Mouse (Mus musculus) MEL (cell line): ENCODE results near the gene Ocel1. TPM values are rescaled to one million over a fixed set of nuclear protein-coding genes. Genes with fewer than 3 reads are reported as not detected.

ENCODE experiments used
- DNase-seq: peaks from one replicate; pipeline ENCODE4 v3.0.0; 2011; ENCODE audit warnings: low read depth, low spot score
- H3K27ac ChIP-seq: 2 replicates; pipeline ENCODE4 v1.5.1; 2012; ENCODE audit warnings: low read depth, mild to moderate bottlenecking, control low read depth, low read length, moderate library complexity; ENCODE audit not compliant: control insufficient read depth
- H3K27me3 ChIP-seq, 2 experiments: fragments of 150-350 bp in 1 of 2; sonication (generic) in 1 of 2; 2 replicates each; pipeline ENCODE4 v1.6.1; 2012; ENCODE audit warnings: low read length in 2 of 2, mild to moderate bottlenecking in 2 of 2, improper control_type of control experiment in 1 of 2, moderate library complexity in 1 of 2; ENCODE audit not compliant: insufficient read depth in 2 of 2, control insufficient read depth in 1 of 2
- H3K36me3 ChIP-seq, 2 experiments: 2 replicates each; pipeline ENCODE4 v1.6.1; 2012 to 2014; ENCODE audit warnings: low read length in 2 of 2, improper control_type of control experiment in 1 of 2, inconsistent platforms in 1 of 2, mild to moderate bottlenecking in 1 of 2; ENCODE audit not compliant: insufficient read depth in 2 of 2, control insufficient read depth in 1 of 2
- H3K4me1 ChIP-seq, 2 experiments: fragments of 150-350 bp in 1 of 2; sonication (generic) in 1 of 2; 2 replicates each; pipeline ENCODE4 v1.6.1; 2012; ENCODE audit warnings: low read length in 2 of 2, improper control_type of control experiment in 1 of 2, mild to moderate bottlenecking in 1 of 2; ENCODE audit not compliant: insufficient read depth in 2 of 2, control insufficient read depth in 1 of 2
- H3K4me3 ChIP-seq, 2 experiments: fragments of 150-350 bp in 1 of 2; sonication (generic) in 1 of 2; 2 replicates each; pipeline ENCODE4 v1.5.1; 2012; ENCODE audit warnings: low read depth in 2 of 2, low read length in 2 of 2, mild to moderate bottlenecking in 2 of 2, moderate library complexity in 2 of 2, control low read depth in 1 of 2, improper control_type of control experiment in 1 of 2; ENCODE audit not compliant: control insufficient read depth in 1 of 2, insufficient read depth in 1 of 2
- H3K79me2 ChIP-seq: 2 replicates; pipeline ENCODE4 v1.6.1; 2012; ENCODE audit warnings: mild to moderate bottlenecking, low read length, moderate library complexity; ENCODE audit not compliant: control insufficient read depth, poor library complexity, insufficient read depth
- H3K9ac ChIP-seq: 2 replicates; pipeline ENCODE4 v1.6.1; 2012; ENCODE audit warnings: low read depth, mild to moderate bottlenecking, control low read depth, low read length, moderate library complexity; ENCODE audit not compliant: control insufficient read depth, poor library complexity, severe bottlenecking
- H3K9me3 ChIP-seq: fragments of 150-350 bp; sonication (generic); replicated peaks from 2 replicates; pipeline ENCODE4 v1.6.1; 2012; ENCODE audit warnings: mild to moderate bottlenecking, low read length, improper control_type of control experiment, moderate library complexity; ENCODE audit not compliant: insufficient read depth
- BHLHE40 ChIP-seq: IDR thresholded peaks from 2 replicates; pipeline ENCODE4 v1.6.1; 2012; ENCODE audit warnings: low read depth, mild to moderate bottlenecking, inconsistent platforms, low read length, improper control_type of control experiment, borderline replicate concordance
- CHD1 ChIP-seq: IDR thresholded peaks from 2 replicates; pipeline ENCODE4 v1.6.1; 2012; ENCODE audit warnings: low read depth, mild to moderate bottlenecking, inconsistent platforms, low read length, improper control_type of control experiment
- CHD2 ChIP-seq: IDR thresholded peaks from 2 replicates; pipeline ENCODE4 v1.6.1; 2011; ENCODE audit warnings: low read length, improper control_type of control experiment
- CTCF ChIP-seq, 3 experiments: IDR thresholded peaks in 2 of 3; conservative IDR thresholded peaks in 1 of 3; 2 replicates each; pipeline ENCODE4 v1.5.1; 2011 to 2012; ENCODE audit warnings: low read length in 3 of 3, low read depth in 2 of 3, mild to moderate bottlenecking in 2 of 3, improper control_type of control experiment in 1 of 3, inconsistent platforms in 1 of 3, mixed read lengths in 1 of 3, moderate library complexity in 1 of 3; ENCODE audit not compliant: control insufficient read depth in 1 of 3, insufficient read depth in 1 of 3, poor library complexity in 1 of 3, severe bottlenecking in 1 of 3
- E2F4 ChIP-seq: IDR thresholded peaks from 2 replicates; pipeline ENCODE4 v1.6.1; 2011; ENCODE audit warnings: low read depth, low read length, improper control_type of control experiment, borderline replicate concordance
- HCFC1 ChIP-seq: IDR thresholded peaks from 2 replicates; pipeline ENCODE4 v1.6.1; 2012; ENCODE audit warnings: low read depth, mild to moderate bottlenecking, inconsistent platforms, low read length, improper control_type of control experiment, moderate library complexity
- KAT2A ChIP-seq: conservative IDR thresholded peaks from 2 replicates; pipeline ENCODE4 v1.6.1; 2012; ENCODE audit warnings: low read depth, low read length, improper control_type of control experiment, inconsistent platforms
- MAX ChIP-seq: IDR thresholded peaks from 2 replicates; pipeline ENCODE4 v1.6.1; 2011; ENCODE audit warnings: low read length, improper control_type of control experiment
- MAZ ChIP-seq: IDR thresholded peaks from 2 replicates; pipeline ENCODE4 v1.6.1; 2012; ENCODE audit warnings: low read depth, mild to moderate bottlenecking, inconsistent platforms, low read length, improper control_type of control experiment
- MXI1 ChIP-seq: IDR thresholded peaks from 2 replicates; pipeline ENCODE4 v1.6.1; 2011; ENCODE audit warnings: mild to moderate bottlenecking, low read depth, low read length, improper control_type of control experiment
- MYB ChIP-seq: IDR thresholded peaks from 2 replicates; pipeline ENCODE4 v1.6.1; 2011; ENCODE audit warnings: mild to moderate bottlenecking, low read depth, low read length, improper control_type of control experiment
- NELFE ChIP-seq: IDR thresholded peaks from 2 replicates; pipeline ENCODE4 v1.6.1; 2011; ENCODE audit warnings: low read depth, low read length, improper control_type of control experiment
- POLR2AphosphoS5 ChIP-seq: IDR thresholded peaks from 2 replicates; pipeline ENCODE4 v1.6.1; 2012; ENCODE audit warnings: low read depth, borderline replicate concordance, mild to moderate bottlenecking, inconsistent platforms, low read length, moderate library complexity, mixed read lengths
- RAD21 ChIP-seq: IDR thresholded peaks from 2 replicates; pipeline ENCODE4 v1.6.1; 2011; ENCODE audit warnings: mild to moderate bottlenecking, low read depth, low read length, improper control_type of control experiment
- SIN3A ChIP-seq: IDR thresholded peaks from 2 replicates; pipeline ENCODE4 v1.6.1; 2012; ENCODE audit warnings: low read length, improper control_type of control experiment, inconsistent platforms
- SMC3 ChIP-seq: IDR thresholded peaks from 2 replicates; pipeline ENCODE4 v1.6.1; 2011; ENCODE audit warnings: low read depth, low read length, improper control_type of control experiment
- TBP ChIP-seq: IDR thresholded peaks from 2 replicates; pipeline ENCODE4 v1.8.0; 2011; ENCODE audit warnings: low read depth, low read length, improper control_type of control experiment
- TCF12 ChIP-seq: IDR thresholded peaks from 2 replicates; pipeline ENCODE4 v1.6.1; 2014; ENCODE audit warnings: low read depth, mild to moderate bottlenecking, inconsistent platforms, low read length, improper control_type of control experiment, moderate library complexity
- UBTF ChIP-seq: IDR thresholded peaks from 2 replicates; pipeline ENCODE4 v1.6.1; 2012; ENCODE audit warnings: low read depth, mild to moderate bottlenecking, inconsistent platforms, low read length, improper control_type of control experiment, moderate library complexity, borderline replicate concordance; ENCODE audit not compliant: insufficient read depth
- ZMIZ1 ChIP-seq: IDR thresholded peaks from 2 replicates; pipeline ENCODE4 v1.6.1; 2012; ENCODE audit warnings: low read depth, mild to moderate bottlenecking, inconsistent platforms, low read length, improper control_type of control experiment, moderate library complexity
- ZNF384 ChIP-seq: IDR thresholded peaks from 2 replicates; pipeline ENCODE4 v1.6.1; 2012; ENCODE audit warnings: low read depth, mild to moderate bottlenecking, inconsistent platforms, low read length, improper control_type of control experiment
- polyA plus RNA-seq, 2 experiments: library from polyadenylated mRNA; stranded (reverse) in 1 of 2; unstranded in 1 of 2; fragments of >175 nt in 1 of 2; fragments of >200 nt in 1 of 2; gene quantifications; 2 replicates each; pipeline versions ENCODE4 v1.2.1 to v1.2.4; 2012; ENCODE audit warnings: low replicate concordance in 2 of 2, low read depth in 1 of 2; ENCODE audit not compliant: insufficient read length in 2 of 2, insufficient read depth in 1 of 2, missing spikeins in 1 of 2
- total RNA-seq: library from RNA; depleted of rRNA; stranded (reverse); fragments of 300-350 nt; gene quantifications from 2 replicates; pipeline ENCODE4 v1.2.3, GENCODE M21; 2012

Ocel1 gene
- total and polyA plus RNA-seq, 3 experiments, result 16.2 to 18.3 TPM; not detected in 1

GRCm38 (mm10) chr8:71376423-71377030 is 5.4 kb downstream of the Ocel1 start:
- H3K4me1 ChIP-seq, result peaks cover 0 to 8% of the 10 kb centered on the region in 2 experiments; a peak in 2 of 4 replicates
- DNase-seq, result no peak
- H3K36me3 ChIP-seq, result no peaks in the 10 kb centered on the region
- TF ChIP-seq CHD2 (no peak), SIN3A (no peak), KAT2A (no peak), BHLHE40 (no peak), CTCF (IDR thresholded peaks at IDR 0.05 in 2 of 3, conservative IDR thresholded peaks at IDR 0.05 in 1 of 3; ENCODE audit: control insufficient read depth in 1 of 3, insufficient read depth in 1 of 3, low read depth in 2 of 3, low read length in 3 of 3, poor library complexity in 1 of 3, severe bottlenecking in 1 of 3) (no peak), MXI1 (no peak), ZMIZ1 (no peak), TBP (no peak)
- no peak overlapping the region for H3K4me3 ChIP-seq
- H3K27me3 ChIP-seq, result no peaks in the 10 kb centered on the region
- H3K9me3 ChIP-seq, result no peaks in the 10 kb centered on the region
- H3K9ac ChIP-seq, result no peak overlapping the region
- peaks cover 9% of the 10 kb centered on the region for H3K79me2 ChIP-seq
- no peak overlapping the region for H3K27ac ChIP-seq

DNA sequence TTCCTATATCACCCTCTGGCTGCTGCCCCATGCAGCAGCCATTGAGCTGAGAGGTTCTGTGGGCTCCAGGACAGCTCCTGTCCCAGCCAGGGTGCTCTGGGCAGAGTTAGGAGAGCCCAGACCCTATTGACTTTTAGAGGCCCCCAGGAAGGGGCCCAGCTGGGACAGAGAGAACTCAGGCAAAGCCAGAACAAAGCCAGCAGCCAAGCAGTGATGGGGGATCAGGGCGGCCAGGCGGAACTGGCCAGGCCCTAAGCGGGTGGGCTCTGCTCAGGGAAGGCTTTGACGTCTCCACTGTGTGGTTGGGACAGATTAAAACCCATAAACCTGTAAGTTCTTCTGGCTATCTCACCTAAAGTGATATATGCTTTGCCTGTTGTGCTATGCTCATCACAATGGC is 7.9 kb downstream of the Ocel1 start:
- Histone ChIP-seq H3K4me3 (no peak overlapping the region), H3K27ac (no peak overlapping the region), H3K79me2 (peaks cover 10% of the 10 kb centered on the region), H3K9ac (no peak overlapping the region), H3K36me3 (no peaks in the 10 kb centered on the region; a peak in 1 of 4 replicates), H3K27me3 (no peaks in the 10 kb centered on the region), H3K4me1 (peaks cover 0 to 8% of the 10 kb centered on the region in 2 experiments; a peak in 2 of 4 replicates), H3K9me3 (no peaks in the 10 kb centered on the region)
- no peak for TF ChIP-seq BHLHE40
- no peak for TF ChIP-seq NELFE
- TF ChIP-seq CTCF (IDR thresholded peaks at IDR 0.05 in 2 of 3, conservative IDR thresholded peaks at IDR 0.05 in 1 of 3; ENCODE audit: control insufficient read depth in 1 of 3, insufficient read depth in 1 of 3, low read depth in 2 of 3, low read length in 3 of 3, poor library complexity in 1 of 3, severe bottlenecking in 1 of 3), result no peak
- no peak for TF ChIP-seq TCF12
- no peak for TF ChIP-seq UBTF
- no peak for DNase-seq

- H3K9me3 ChIP-seq, result no peaks in the 10 kb centered on the region
- no peak for DNase-seq
- H3K4me1 ChIP-seq, result peaks cover 0 to 8% of the 10 kb centered on the region in 2 experiments; a peak in 2 of 4 replicates
- no peaks in the 10 kb centered on the region; a peak in 1 of 4 replicates for H3K36me3 ChIP-seq
- no peak overlapping the region for H3K27ac ChIP-seq
- no peak overlapping the region for H3K9ac ChIP-seq
- H3K79me2 ChIP-seq, result peaks cover 10% of the 10 kb centered on the region
- no peak overlapping the region for H3K4me3 ChIP-seq
- TF ChIP-seq SMC3 (no peak), CHD2 (no peak), BHLHE40 (no peak), NELFE (no peak), CHD1 (no peak), ZNF384 (no peak), POLR2AphosphoS5 (no peak), MYB (no peak), RAD21 (no peak), UBTF (no peak), MAX (no peak), HCFC1 (no peak), ZMIZ1 (no peak), E2F4 (no peak), MXI1 (no peak), SIN3A (no peak), MAZ (no peak)
- no peaks in the 10 kb centered on the region for H3K27me3 ChIP-seq
These were observed 8.5 kb downstream of the Ocel1 start for GRCm38 (mm10) chr8:71379512-71380075.
